Mouse (Mus musculus) neural tube, embryonic 14.5 days (tissue): ENCODE data around the gene Eif1. TPM values are rescaled to one million over a fixed set of nuclear protein-coding genes. Genes with fewer than 3 reads are reported as not detected.
"Not testable (repeated sequence)": the region's sequence is repeated elsewhere in the genome, so short reads cannot be mapped to it uniquely, and the experiment has no call there.

Experiments used
- ATAC-seq: fragments of 200-750 bp; cut with Nextera tagmentation; 2 replicates; pipeline ENCODE4 v1.8.0; 2017; ENCODE audit warnings: low read depth, mild to moderate bottlenecking, moderate TSS enrichment, moderate library complexity
- H3K27ac ChIP-seq: fragments of 300-500 bp; sonication (generic); 2 replicates; pipeline ENCODE4 v1.5.1; 2014; ENCODE audit warnings: low read depth, mild to moderate bottlenecking, control low read depth, low read length, moderate library complexity, mixed read lengths
- H3K27me3 ChIP-seq: fragments of 300-500 bp; sonication (generic); 2 replicates; pipeline ENCODE4 v1.6.1; 2014; ENCODE audit warnings: low read length; ENCODE audit not compliant: control insufficient read depth, insufficient read depth
- H3K36me3 ChIP-seq: fragments of 300-500 bp; sonication (generic); 2 replicates; pipeline ENCODE4 v1.6.1; 2014; ENCODE audit warnings: low read length, mixed read lengths; ENCODE audit not compliant: control insufficient read depth, insufficient read depth
- H3K4me1 ChIP-seq: fragments of 300-500 bp; sonication (generic); 2 replicates; pipeline ENCODE4 v1.6.1; 2014; ENCODE audit warnings: low read length; ENCODE audit not compliant: control insufficient read depth, insufficient read depth
- H3K4me2 ChIP-seq: fragments of 300-500 bp; sonication (generic); 2 replicates; pipeline ENCODE4 v1.6.1; 2014; ENCODE audit warnings: mild to moderate bottlenecking, low read depth, low read length, control low read depth
- H3K4me3 ChIP-seq: fragments of 300-500 bp; sonication (generic); 2 replicates; pipeline ENCODE4 v1.5.1; 2014; ENCODE audit warnings: low read depth, low read length, control low read depth, mixed read lengths
- H3K9ac ChIP-seq: fragments of 300-500 bp; sonication (generic); replicated peaks from 2 replicates; pipeline ENCODE4 v1.6.1; 2014; ENCODE audit warnings: low read depth, mild to moderate bottlenecking, control low read depth, low read length, mixed read lengths
- H3K9me3 ChIP-seq: fragments of 300-500 bp; sonication (generic); 2 replicates; pipeline ENCODE4 v1.6.1; 2016; ENCODE audit warnings: low read length; ENCODE audit not compliant: control insufficient read depth
- WGBS: fragments of 180-500 bp; shearing (Covaris S2); extraction: QIAGEN DNeasy Blood & Tissue Kit; methylation state at CpG from one replicate; pipeline ENCODE4 v1.1.7; 2014; 5-methylcytosine and 5-hydroxymethylcytosine counted together
- polyA plus RNA-seq: library from polyadenylated mRNA; unstranded; fragments of >200 nt; fragmentation: Nextera tagmentation; extraction: Ambion mirVana; gene quantifications from 2 replicates; pipeline ENCODE4 v1.2.1, GENCODE M21; 2014

Eif1 gene
- polyA plus RNA-seq, 1 experiment from 2014 or later = 1,262 TPM

DNA sequence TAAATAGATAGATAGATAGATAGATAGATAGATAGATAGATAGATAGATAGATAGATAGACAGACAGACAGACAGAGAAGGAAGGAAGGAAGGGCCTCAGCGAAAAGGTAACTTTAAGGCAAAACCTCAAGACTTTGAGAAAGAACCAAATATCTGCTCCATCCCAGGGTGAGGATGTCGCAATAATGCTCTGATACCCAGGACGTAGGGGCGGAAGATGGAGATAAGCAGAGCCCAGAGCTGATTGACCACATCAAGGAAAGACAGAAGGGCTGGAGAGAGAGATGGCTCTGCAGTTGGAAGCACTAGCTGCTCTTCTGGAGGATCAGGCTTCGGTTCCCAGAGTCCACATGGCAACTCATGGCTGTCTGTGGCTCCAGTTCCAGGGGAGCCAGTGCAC is 18.4 kb upstream of the Eif1 start:
- no peak overlapping the region for H3K4me2 ChIP-seq
- ATAC-seq = no peak
- H3K4me1 ChIP-seq = no peaks in the 10 kb centered on the region
- H3K36me3 ChIP-seq = no peaks in the 10 kb centered on the region
- no peak overlapping the region for H3K9ac ChIP-seq
- no peak overlapping the region for H3K27ac ChIP-seq
- no peak overlapping the region for H3K4me3 ChIP-seq
- H3K9me3 ChIP-seq = no peaks in the 10 kb centered on the region
- no peaks in the 10 kb centered on the region for H3K27me3 ChIP-seq
- WGBS = 95% methylated on average over 5 of the region's 5 CpGs

DNA sequence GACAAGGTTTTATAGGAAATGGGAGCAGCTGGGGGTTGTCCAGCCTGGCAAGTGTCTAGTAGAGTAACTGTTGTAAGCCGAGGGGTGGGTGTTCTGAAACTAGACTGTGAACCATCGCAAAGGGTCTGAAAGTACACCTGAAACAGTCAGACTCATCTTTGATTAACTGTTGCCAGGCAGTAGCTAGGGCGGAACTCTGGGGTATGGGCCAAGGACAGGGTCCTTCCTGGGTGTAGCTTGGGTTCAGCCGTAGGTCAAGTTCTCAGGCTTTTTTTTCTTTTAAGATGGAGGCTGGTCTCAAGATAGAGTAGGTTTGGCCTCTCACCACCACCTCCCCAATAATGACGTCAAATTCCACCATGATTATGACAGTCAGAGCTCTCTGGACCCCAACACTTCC is 11.8 kb upstream of the Eif1 start:
- Histone ChIP-seq H3K4me2 (no peak overlapping the region), H3K27me3 (no peaks in the 10 kb centered on the region), H3K9ac (no peak overlapping the region), H3K36me3 (no peaks in the 10 kb centered on the region), H3K4me1 (peaks cover 5% of the 10 kb centered on the region; the same call in 1 of the 2 replicates), H3K4me3 (no peak overlapping the region), H3K9me3 (no peaks in the 10 kb centered on the region), H3K27ac (no peak overlapping the region)
- 93% methylated on average over 5 of the region's 5 CpGs for WGBS
- ATAC-seq = no peak

DNA sequence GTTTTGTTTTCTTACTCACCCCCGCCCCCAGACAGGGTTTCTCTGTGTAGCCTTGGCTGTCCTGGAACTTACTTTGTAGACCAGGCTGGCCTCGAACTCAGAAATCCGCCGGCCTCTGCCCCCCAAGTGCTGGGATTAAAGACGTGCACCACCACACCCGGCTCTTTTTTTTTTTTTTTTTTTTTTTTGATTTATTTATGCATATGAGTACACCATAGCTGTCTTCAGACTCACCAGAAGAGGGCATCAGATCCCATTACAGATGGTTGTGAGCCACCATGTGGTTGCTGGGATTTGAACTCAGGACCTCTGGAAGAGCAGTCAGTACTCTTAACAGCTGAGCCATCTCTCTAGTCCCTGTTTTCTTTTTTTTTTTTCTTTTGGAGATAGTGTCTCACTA is 11.0 kb upstream of the Eif1 start:
- WGBS = 91% methylated on average over 6 of the region's 6 CpGs
- not testable (repeated sequence) for H3K4me3 ChIP-seq, H3K4me2 ChIP-seq, H3K4me1 ChIP-seq, H3K36me3 ChIP-seq, ATAC-seq, H3K9ac ChIP-seq, H3K9me3 ChIP-seq, H3K27me3 ChIP-seq, H3K27ac ChIP-seq

GRCm38 (mm10) chr11:100311656-100312055 is 8.0 kb upstream of the Eif1 start:
- Histone ChIP-seq H3K36me3 (no peaks in the 10 kb centered on the region), H3K4me2 (no peak overlapping the region), H3K4me1 (peaks cover 5% of the 10 kb centered on the region; the same call in 1 of the 2 replicates), H3K9me3 (no peaks in the 10 kb centered on the region), H3K9ac (no peak overlapping the region), H3K27ac (no peak overlapping the region), H3K27me3 (no peaks in the 10 kb centered on the region), H3K4me3 (no peak overlapping the region)
- WGBS = 68% methylated on average over 1 of the region's 1 CpGs
- no peak for ATAC-seq

GRCm38 (mm10) chr11:100312096-100312679 is 7.5 kb upstream of the Eif1 start:
- Histone ChIP-seq H3K4me1 (peaks cover 5% of the 10 kb centered on the region; the same call in 1 of the 2 replicates), H3K4me3 (no peak overlapping the region), H3K9ac (no peak overlapping the region), H3K36me3 (no peaks in the 10 kb centered on the region), H3K27ac (no peak overlapping the region), H3K9me3 (no peaks in the 10 kb centered on the region), H3K4me2 (no peak overlapping the region), H3K27me3 (no peaks in the 10 kb centered on the region)
- WGBS = 18% methylated on average over 5 of the region's 5 CpGs
- ATAC-seq = no peak

GRCm38 (mm10) chr11:100313424-100313823 is 6.3 kb upstream of the Eif1 start:
- ATAC-seq = no peak
- no peak overlapping the region for H3K9ac ChIP-seq
- H3K27me3 ChIP-seq = no peaks in the 10 kb centered on the region
- H3K4me1 ChIP-seq = peaks cover 5% of the 10 kb centered on the region; the same call in 1 of the 2 replicates
- H3K36me3 ChIP-seq = no peaks in the 10 kb centered on the region
- WGBS = 91% methylated on average over 6 of the region's 6 CpGs
- H3K9me3 ChIP-seq = no peaks in the 10 kb centered on the region
- H3K27ac ChIP-seq = no peak overlapping the region
- no peak overlapping the region for H3K4me3 ChIP-seq
- H3K4me2 ChIP-seq = no peak overlapping the region

DNA sequence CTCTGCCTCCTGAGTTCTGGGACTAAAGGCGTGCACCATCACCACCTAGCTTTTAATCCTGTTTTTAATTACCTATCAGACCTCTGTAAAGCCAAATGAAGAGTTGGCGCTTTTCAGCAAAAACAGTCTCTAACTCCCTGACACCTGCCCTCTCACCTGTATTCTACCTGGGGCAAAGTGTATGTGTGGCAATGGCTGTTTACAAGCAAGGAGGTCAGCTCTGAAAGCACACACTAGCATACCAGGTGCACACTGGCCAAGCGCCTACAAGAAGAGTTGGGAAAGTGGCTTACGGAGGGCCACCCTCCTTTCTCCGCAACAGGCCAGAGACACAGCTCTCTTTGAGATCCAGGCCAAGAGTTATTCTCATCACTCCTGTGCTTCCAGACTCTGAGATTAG is 4.2 kb upstream of the Eif1 start:
- H3K4me3 ChIP-seq = no peak overlapping the region
- WGBS = 97% methylated on average over 5 of the region's 5 CpGs
- ATAC-seq = no peak
- no peak overlapping the region for H3K9ac ChIP-seq
- no peaks in the 10 kb centered on the region for H3K9me3 ChIP-seq
- no peak overlapping the region for H3K27ac ChIP-seq
- H3K4me2 ChIP-seq = no peak overlapping the region
- H3K4me1 ChIP-seq = peaks cover 5% of the 10 kb centered on the region; the same call in 1 of the 2 replicates
- no peaks in the 10 kb centered on the region for H3K36me3 ChIP-seq
- H3K27me3 ChIP-seq = no peaks in the 10 kb centered on the region

DNA sequence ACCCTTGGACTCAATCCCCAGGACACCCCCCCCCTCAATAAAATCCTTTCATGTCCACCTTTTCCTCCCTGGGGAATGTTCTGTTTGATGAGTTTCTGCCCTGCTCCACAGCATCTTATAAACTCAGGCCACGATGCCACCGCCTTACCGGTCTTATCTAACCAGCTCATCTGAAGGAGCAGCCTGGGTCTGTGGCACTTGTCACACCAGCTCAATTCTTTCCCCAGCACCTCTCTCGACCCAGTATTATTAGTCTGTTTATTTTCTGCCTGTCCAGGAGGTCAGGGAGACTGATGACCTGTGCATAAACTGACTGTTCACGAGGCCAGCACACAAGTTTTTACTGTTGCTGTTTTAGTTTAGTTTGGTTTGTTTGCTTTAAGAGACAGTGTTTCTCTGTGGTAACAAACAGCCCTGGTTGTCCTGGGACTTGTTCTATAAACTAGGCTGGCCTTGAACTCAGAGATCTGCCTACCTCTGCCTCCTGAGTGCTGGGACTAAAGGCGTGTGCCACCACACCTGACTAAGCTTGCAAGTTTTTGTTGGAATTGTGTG is 1.8 kb upstream of the Eif1 start:
- Histone ChIP-seq H3K4me2 (no peak overlapping the region), H3K4me3 (no peak overlapping the region), H3K9me3 (no peaks in the 10 kb centered on the region), H3K27ac (no peak overlapping the region), H3K36me3 (peaks cover 16% of the 10 kb centered on the region), H3K9ac (no peak overlapping the region), H3K4me1 (peaks cover 4% of the 10 kb centered on the region; the same call in 1 of the 2 replicates), H3K27me3 (no peaks in the 10 kb centered on the region)
- no peak for ATAC-seq
- WGBS = 75% methylated on average over 6 of the region's 6 CpGs

DNA sequence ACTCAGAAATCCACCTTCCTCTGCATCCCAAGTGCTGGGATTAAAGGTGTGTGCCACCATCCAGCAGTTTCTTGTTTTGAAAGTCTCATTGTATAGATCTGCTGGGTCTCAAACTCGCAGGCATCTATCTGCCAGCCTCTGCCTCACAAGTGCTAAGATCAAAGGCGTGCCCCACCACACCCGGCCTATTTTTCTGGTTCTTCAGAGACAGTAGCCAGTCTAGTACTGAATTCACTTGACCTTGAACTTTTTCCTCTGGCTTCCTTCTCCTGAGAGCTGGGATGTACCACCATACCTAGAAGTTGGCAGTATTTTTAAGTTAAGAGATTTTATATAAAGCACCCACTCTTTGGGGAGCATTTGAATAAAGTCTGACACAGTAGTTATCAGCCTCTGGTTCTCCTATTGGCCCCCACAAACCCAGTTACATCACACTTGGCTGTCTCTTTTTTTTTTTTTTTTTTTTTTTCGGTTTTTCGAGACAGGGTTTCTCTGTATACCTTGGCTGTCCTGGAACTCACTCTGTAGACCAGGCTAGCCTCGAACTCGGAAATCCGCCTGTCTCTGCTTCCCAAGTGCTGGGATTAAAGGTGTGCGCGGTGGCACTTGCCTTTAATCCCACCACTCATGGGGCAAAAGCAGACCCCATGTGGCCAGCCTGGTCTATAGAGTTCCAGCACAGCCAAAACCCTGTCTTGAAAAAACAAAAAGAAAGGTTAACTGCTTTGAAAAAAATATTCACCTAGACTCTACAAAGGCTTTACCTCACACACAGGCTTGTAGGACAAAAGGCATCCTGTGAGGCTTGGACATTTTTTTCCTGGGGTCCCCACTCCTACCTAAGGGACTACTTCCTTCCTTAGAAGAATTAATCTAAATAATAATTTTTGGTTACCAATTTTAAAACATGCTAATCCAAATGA is 895 bp upstream of the Eif1 start:
- H3K4me2 ChIP-seq = peak overlapping the region; percentile 59
- 0 out of 2 replicates have a peak overlapping the region, but pooled peaks have one; percentile 21 for H3K9ac ChIP-seq
- 90% methylated on average over 10 of the region's 10 CpGs for WGBS
- H3K9me3 ChIP-seq = no peaks in the 10 kb centered on the region
- H3K36me3 ChIP-seq = peaks cover 16% of the 10 kb centered on the region
- no peaks in the 10 kb centered on the region for H3K27me3 ChIP-seq
- H3K4me3 ChIP-seq = peak overlapping the region; percentile 35
- peak; percentile 7 for ATAC-seq
- H3K4me1 ChIP-seq = peaks cover 4% of the 10 kb centered on the region; the same call in 1 of the 2 replicates
- H3K27ac ChIP-seq = peak overlapping the region; percentile 79
